Mouse (Mus musculus): ENCODE results near the gene Mapkapk5. TPM values are rescaled to one million over a fixed set of nuclear protein-coding genes. Genes with fewer than 3 reads are reported as not detected.

Gene Mapkapk5
- polyA plus RNA-seq (2014; fragmentation: Nextera tagmentation; extraction: Ambion mirVana), result 54.5 and 57.9 TPM in 2 replicates

- peak; percentile 90; the same call in 1 of the 2 replicates for ATAC-seq (ENCODE audit: insufficient number of reproducible peaks, low FRiP score, low TSS enrichment, low read depth)
- peak; percentile 98 for DNase-seq (ENCODE audit: low spot score)
- Histone ChIP-seq H3K9me3 (ENCODE audit: control insufficient read depth, low read length) (no peaks in the 10 kb centered on the region), H3K4me3 (ENCODE audit: low read depth, low read length) (peak within 1 kb of the TSS; percentile 100), H3K27me3 (ENCODE audit: control insufficient read depth, insufficient read depth, low read length) (no peaks in the 10 kb centered on the region), H3K4me2 (ENCODE audit: low read depth, severe bottlenecking) (peak within 1 kb of the TSS; percentile 92), H3K36me3 (ENCODE audit: control insufficient read depth, insufficient read depth, low read length) (no peaks in the 10 kb centered on the region), H3K9ac (ENCODE audit: low read length) (peak within 1 kb of the TSS; percentile 98), H3K4me1 (ENCODE audit: control insufficient read depth, insufficient read depth, low read length) (peaks cover 8% of the 10 kb centered on the region), H3K27ac (replicated peaks; ENCODE audit: low read depth, low read length) (peak within 1 kb of the TSS; percentile 86)
- WGBS, result 1% methylated on average over 53 of the region's 55 CpGs
These were observed at the start of gene Mapkapk5 for GRCm38 (mm10) chr5:121545793-121546529. TSS of gene Mapkapk5 (minus strand) at chr5:121545905.

DNA sequence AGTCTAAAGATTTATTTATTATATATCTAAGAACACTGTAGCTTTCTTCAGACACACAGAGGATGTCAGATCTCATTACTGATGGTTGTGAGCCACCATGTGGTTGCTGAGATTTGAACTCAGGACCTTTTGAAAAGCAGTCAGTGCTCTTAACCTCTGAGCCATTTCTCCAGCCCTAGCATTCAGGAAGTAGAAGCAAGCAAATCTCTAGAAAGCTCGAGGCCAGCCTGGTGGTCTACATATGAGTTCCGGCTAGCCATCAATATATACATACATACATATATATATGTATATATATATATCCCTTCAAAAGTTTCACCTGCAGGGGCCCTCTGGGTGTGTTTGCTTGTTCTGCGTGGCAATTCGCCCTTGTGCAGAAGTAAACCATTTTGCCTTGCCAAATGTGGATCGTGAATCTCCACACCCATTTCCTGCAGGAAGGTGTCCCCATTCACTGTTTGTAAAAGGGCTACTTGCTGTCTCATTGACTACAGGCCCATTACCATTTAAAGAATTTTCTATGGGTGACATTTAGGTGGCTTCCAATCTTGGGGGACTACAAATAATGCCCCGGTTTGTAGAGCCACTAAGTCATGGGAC is 49.1 kb upstream of the Mapkapk5 start:
- no peak overlapping the region for H3K27ac ChIP-seq (replicated peaks; ENCODE audit: low read depth, low read length)
- peaks cover 10% of the 10 kb centered on the region for H3K4me1 ChIP-seq (ENCODE audit: control insufficient read depth, insufficient read depth, low read length)
- no peaks in the 10 kb centered on the region for H3K9me3 ChIP-seq (ENCODE audit: control insufficient read depth, low read length)
- no peak overlapping the region for H3K4me2 ChIP-seq (ENCODE audit: low read depth, severe bottlenecking)
- H3K36me3 ChIP-seq (ENCODE audit: control insufficient read depth, insufficient read depth, low read length), result no peaks in the 10 kb centered on the region
- 89% methylated on average over 6 of the region's 6 CpGs for WGBS
- no peak overlapping the region for H3K9ac ChIP-seq (ENCODE audit: low read length)
- no peak overlapping the region for H3K4me3 ChIP-seq (ENCODE audit: low read depth, low read length)
- ATAC-seq (ENCODE audit: insufficient number of reproducible peaks, low FRiP score, low TSS enrichment, low read depth) (no peak), DNase-seq (ENCODE audit: low spot score) (no peak)
- no peaks in the 10 kb centered on the region for H3K27me3 ChIP-seq (ENCODE audit: control insufficient read depth, insufficient read depth, low read length)

DNA sequence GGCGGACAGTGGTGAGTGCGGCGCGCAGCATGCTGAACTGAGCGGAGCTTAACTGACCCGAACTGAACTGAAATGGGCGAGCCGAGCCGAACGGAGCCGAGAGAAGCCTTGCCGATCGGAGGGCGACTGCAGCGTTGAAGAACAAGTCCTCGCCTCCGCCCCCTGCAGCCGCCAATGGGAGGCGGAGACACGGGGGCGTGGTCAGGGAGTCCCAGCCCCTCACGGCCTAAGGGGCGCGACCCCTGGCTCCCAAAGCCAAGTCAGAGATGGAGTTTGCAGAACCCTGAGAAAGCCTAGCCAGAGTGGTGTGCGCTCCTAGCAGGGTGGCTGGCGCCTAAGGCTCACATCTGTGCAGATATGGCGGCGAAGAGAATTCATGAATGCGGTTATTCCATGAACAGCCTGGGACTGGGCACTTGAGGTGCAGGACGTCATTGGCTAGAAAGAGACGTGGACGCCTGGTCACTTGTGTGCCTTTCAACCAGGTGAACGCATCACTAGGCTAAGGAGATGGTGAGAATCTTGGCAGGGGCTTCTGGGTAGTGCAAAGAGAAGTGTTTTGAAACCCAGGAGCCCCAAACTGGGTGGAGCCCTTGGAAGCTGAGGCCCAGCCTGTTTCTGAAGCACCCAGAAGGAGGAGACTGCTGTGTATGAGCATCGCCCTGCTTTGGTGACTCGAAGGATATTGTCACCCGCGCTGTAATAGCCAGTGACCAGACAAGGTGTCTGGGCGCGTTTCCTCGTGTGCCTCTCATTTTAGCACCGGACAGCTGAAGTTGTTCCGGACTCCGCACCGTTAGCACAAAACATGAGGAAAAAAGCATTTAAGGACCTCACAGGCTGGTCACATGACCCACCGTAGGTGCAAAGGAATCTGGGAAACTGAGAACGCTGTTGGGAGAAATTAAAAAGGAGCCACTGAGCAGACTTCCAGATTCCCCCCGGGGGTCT is 48.0 kb upstream of the Mapkapk5 start, which contains the start of gene Aldh2:
Gene Aldh2 (minus strand): TSS at position 374 of the 951 bp plus-strand sequence.
- Histone ChIP-seq H3K9me3 (ENCODE audit: control insufficient read depth, low read length) (no peaks in the 10 kb centered on the region), H3K4me3 (ENCODE audit: low read depth, low read length) (peak within 1 kb of the TSS; percentile 65), H3K27me3 (ENCODE audit: control insufficient read depth, insufficient read depth, low read length) (no peaks in the 10 kb centered on the region), H3K9ac (ENCODE audit: low read length) (peak within 1 kb of the TSS; percentile 67), H3K36me3 (ENCODE audit: control insufficient read depth, insufficient read depth, low read length) (no peaks in the 10 kb centered on the region), H3K4me1 (ENCODE audit: control insufficient read depth, insufficient read depth, low read length) (peaks cover 10% of the 10 kb centered on the region), H3K4me2 (ENCODE audit: low read depth, severe bottlenecking) (peak within 1 kb of the TSS; percentile 89), H3K27ac (replicated peaks; ENCODE audit: low read depth, low read length) (peak within 1 kb of the TSS; percentile 57)
- ATAC-seq (ENCODE audit: insufficient number of reproducible peaks, low FRiP score, low TSS enrichment, low read depth) (peak; percentile 89), DNase-seq (ENCODE audit: low spot score) (peak; percentile 92)
- 3% methylated on average over 47 of the region's 47 CpGs for WGBS

DNA sequence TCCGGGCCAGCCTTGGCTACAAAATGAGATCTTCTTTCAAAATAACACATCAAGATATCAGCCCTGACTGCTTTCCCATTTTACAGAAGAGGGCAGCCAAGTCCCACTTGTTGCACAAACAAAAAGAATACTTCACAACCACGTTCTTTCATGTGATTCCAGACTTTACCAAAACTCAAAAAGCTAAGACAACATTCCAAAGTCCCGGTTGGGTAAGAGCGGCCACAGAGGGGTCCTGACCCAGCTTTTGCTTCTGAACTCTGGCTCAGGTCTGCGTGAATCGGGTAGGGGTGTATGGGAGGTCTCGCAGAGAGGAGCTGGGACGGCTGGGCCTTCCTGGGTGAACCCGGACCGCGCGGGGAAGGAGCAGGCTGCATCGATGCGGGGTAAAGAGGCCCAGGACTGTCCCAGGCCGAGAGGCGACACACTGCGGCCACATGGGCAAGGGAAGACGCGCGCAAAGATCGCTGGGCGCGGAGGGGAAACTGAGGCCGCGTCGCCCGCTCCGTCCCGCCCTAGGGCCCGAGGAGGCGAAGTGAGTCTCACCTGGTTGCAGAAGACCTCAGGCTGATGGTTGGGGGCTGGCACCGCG is 47.2 kb upstream of the Mapkapk5 start:
- WGBS, result 4% methylated on average over 33 of the region's 33 CpGs
- ATAC-seq (ENCODE audit: insufficient number of reproducible peaks, low FRiP score, low TSS enrichment, low read depth) (peak; percentile 18; the same call in 1 of the 2 replicates), DNase-seq (ENCODE audit: low spot score) (peak; percentile 22)
- Histone ChIP-seq H3K9ac (ENCODE audit: low read length) (peak overlapping the region; percentile 67), H3K4me1 (ENCODE audit: control insufficient read depth, insufficient read depth, low read length) (peaks cover 10% of the 10 kb centered on the region), H3K27me3 (ENCODE audit: control insufficient read depth, insufficient read depth, low read length) (no peaks in the 10 kb centered on the region), H3K27ac (replicated peaks; ENCODE audit: low read depth, low read length) (peak overlapping the region; percentile 57), H3K4me3 (ENCODE audit: low read depth, low read length) (peak overlapping the region; percentile 65), H3K4me2 (ENCODE audit: low read depth, severe bottlenecking) (peak overlapping the region; percentile 89), H3K36me3 (ENCODE audit: control insufficient read depth, insufficient read depth, low read length) (no peaks in the 10 kb centered on the region), H3K9me3 (ENCODE audit: control insufficient read depth, low read length) (no peaks in the 10 kb centered on the region)

DNA sequence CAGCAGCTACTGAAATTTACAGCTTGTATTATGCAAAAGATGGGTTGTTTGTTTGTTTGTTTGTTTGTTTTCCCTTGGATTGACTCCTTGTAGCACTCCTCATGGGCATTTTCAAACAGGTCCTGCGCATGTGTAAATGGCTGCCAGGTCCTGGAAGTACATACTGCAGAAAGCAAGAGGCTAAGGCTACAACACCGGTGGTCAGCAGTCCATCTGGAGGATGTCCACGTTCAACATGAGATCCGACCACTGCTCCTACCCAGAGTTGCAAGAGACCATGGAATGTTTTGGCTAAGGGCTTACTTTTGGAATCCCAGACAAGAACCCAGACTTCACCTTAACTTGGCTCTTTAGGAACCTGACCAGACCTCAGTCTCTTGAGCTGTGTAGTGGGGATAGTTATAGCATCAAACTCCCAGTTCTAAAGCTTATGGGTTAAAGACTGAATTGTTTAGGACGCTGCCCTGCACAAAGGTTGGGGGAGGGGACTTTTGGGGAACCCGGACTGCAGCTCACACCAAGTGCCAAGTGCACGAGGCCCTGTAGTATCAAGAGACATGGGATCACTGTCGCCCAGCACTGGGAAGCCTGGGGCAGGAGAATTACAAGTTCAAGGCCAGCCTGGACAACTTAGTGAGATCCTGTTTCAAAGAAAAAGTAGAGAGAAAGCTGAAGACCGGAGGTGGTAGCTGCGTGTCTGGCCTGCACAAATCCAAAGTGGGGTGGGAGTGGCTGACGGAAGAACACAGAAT is 46.5 kb upstream of the Mapkapk5 start:
- Histone ChIP-seq H3K27ac (replicated peaks; ENCODE audit: low read depth, low read length) (no peak overlapping the region), H3K9me3 (ENCODE audit: control insufficient read depth, low read length) (no peaks in the 10 kb centered on the region), H3K4me3 (ENCODE audit: low read depth, low read length) (peak overlapping the region; percentile 65; the same call in 1 of the 2 replicates), H3K27me3 (ENCODE audit: control insufficient read depth, insufficient read depth, low read length) (no peaks in the 10 kb centered on the region), H3K4me1 (ENCODE audit: control insufficient read depth, insufficient read depth, low read length) (peaks cover 10% of the 10 kb centered on the region), H3K36me3 (ENCODE audit: control insufficient read depth, insufficient read depth, low read length) (no peaks in the 10 kb centered on the region), H3K9ac (ENCODE audit: low read length) (peak overlapping the region; percentile 67), H3K4me2 (ENCODE audit: low read depth, severe bottlenecking) (peak overlapping the region; percentile 89; the same call in 1 of the 2 replicates)
- 63% methylated on average over 11 of the region's 11 CpGs for WGBS
- ATAC-seq (ENCODE audit: insufficient number of reproducible peaks, low FRiP score, low TSS enrichment, low read depth) (no peak), DNase-seq (ENCODE audit: low spot score) (no peak)

DNA sequence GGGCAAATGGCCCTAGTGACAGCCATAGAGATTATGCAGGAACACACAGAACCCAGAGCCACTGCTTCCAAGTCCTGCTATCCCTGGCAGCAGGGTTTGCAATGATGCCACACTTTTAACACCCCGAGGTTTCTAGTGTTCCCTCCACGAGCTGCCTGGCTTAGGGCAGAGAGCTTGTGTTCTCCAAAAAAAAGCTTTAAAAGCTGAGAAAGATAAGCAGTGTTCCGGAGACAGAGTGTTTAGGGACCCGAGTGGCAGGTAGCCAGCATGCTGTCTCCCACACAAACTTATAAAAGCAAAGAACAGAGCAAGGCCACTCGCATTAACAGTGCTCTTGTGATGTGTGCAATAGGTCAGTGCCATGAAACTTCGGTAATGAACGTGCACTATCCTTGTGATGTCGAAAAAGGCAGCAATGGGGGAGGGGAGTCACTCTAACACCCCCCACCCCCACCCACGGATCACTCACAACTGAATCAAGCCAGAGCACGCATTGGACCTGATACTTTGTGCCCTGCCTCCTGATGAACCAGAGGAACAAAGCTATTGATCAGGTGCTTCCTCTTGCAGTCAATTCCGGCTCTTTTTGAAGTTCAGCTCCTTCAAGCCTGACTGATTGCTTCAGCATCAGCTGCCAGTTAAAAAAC is 45.8 kb upstream of the Mapkapk5 start:
- Histone ChIP-seq H3K4me1 (ENCODE audit: control insufficient read depth, insufficient read depth, low read length) (peaks cover 10% of the 10 kb centered on the region), H3K4me2 (ENCODE audit: low read depth, severe bottlenecking) (no peak overlapping the region), H3K27me3 (ENCODE audit: control insufficient read depth, insufficient read depth, low read length) (no peaks in the 10 kb centered on the region), H3K4me3 (ENCODE audit: low read depth, low read length) (no peak overlapping the region), H3K9me3 (ENCODE audit: control insufficient read depth, low read length) (no peaks in the 10 kb centered on the region), H3K36me3 (ENCODE audit: control insufficient read depth, insufficient read depth, low read length) (no peaks in the 10 kb centered on the region), H3K27ac (replicated peaks; ENCODE audit: low read depth, low read length) (no peak overlapping the region), H3K9ac (ENCODE audit: low read length) (no peak overlapping the region)
- ATAC-seq (ENCODE audit: insufficient number of reproducible peaks, low FRiP score, low TSS enrichment, low read depth) (no peak), DNase-seq (ENCODE audit: low spot score) (no peak)
- WGBS, result 80% methylated on average over 11 of the region's 11 CpGs

DNA sequence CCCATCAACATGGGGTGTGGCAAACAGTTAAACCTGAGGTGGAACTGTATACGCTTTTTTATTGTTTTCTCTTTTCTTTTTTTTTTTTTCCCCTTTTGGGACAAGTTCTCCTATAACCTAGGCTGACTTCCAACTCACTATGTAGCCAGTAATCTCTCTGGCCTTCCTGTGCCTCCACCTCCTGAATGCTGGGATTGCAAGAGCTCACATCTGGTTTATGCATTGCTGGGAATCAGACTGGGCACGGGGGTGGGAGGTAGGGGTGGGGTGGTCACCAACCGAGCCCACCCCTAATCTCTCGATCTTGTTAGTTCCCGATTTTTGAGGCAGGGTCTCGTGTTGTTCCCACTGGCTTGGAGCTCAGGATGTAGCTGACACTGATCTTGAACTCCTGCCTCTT is 44.2 kb upstream of the Mapkapk5 start:
- Histone ChIP-seq H3K9me3 (ENCODE audit: control insufficient read depth, low read length) (no peaks in the 10 kb centered on the region), H3K36me3 (ENCODE audit: control insufficient read depth, insufficient read depth, low read length) (no peaks in the 10 kb centered on the region), H3K9ac (ENCODE audit: low read length) (no peak overlapping the region), H3K4me2 (ENCODE audit: low read depth, severe bottlenecking) (no peak overlapping the region), H3K4me3 (ENCODE audit: low read depth, low read length) (no peak overlapping the region), H3K27me3 (ENCODE audit: control insufficient read depth, insufficient read depth, low read length) (no peaks in the 10 kb centered on the region), H3K27ac (replicated peaks; ENCODE audit: low read depth, low read length) (no peak overlapping the region), H3K4me1 (ENCODE audit: control insufficient read depth, insufficient read depth, low read length) (peaks cover 10% of the 10 kb centered on the region)
- DNase-seq (ENCODE audit: low spot score), result no peak
- ATAC-seq (ENCODE audit: insufficient number of reproducible peaks, low FRiP score, low TSS enrichment, low read depth), result no peak
- 88% methylated on average over 6 of the region's 6 CpGs for WGBS
